Mouse (Mus musculus) C3H10T1/2 (cell line): Measurements from ENCODE around the gene Gas6. TPM values are rescaled to one million over a fixed set of nuclear protein-coding genes. Genes with fewer than 3 reads are reported as not detected.

Source experiments
- polyA plus RNA-seq, 2 experiments: library from polyadenylated mRNA; unstranded; fragments of >200 nt; fragmentation: generic; extraction: Trizol; gene quantifications; one replicate each; pipeline ENCODE4 v1.2.1; 2012; ENCODE audit warnings: missing spikeins in 2 of 2

Gene Gas6
- 1 to 10 TPM in 1 of 2 experiments, under 1 TPM in 1; 0.07 to 1.8 TPM for polyA plus RNA-seq

GRCm38 (mm10) chr8:13493858-13494631 is at the start of gene Gas6:
Gene Gas6, minus strand, starts transcription at chr8:13494490.

GRCm38 (mm10) chr8:13434889-13435288 is 59.4 kb downstream of the Gas6 start, which contains the start of gene Tmem255b:
Gene Tmem255b, plus strand, starts transcription at chr8:13435189.

Other genes with a start within 250 kb of the Gas6 start
- gene Adprhl1, start 240.3 kb downstream of the Gas6 start, polyA plus RNA-seq: not detected
- 1 to 10 TPM; 1.2 to 9.1 TPM for gene Dcun1d2, start 206.4 kb downstream of the Gas6 start, polyA plus RNA-seq
- gene Tmco3, start 206.3 kb downstream of the Gas6 start, polyA plus RNA-seq: 10 to 100 TPM in 1 of 2 experiments, 1 to 10 TPM in 1; 3.9 to 25.0 TPM
- gene Tfdp1, start 155.7 kb downstream of the Gas6 start, polyA plus RNA-seq: 10 to 100 TPM; 11.5 to 33.5 TPM
- gene Atp4b, start 97.7 kb downstream of the Gas6 start, polyA plus RNA-seq: not detected
- under 1 TPM in 1 of 2 experiments, not detected in 1; under 0.01 TPM for gene Grk1, start 89.4 kb downstream of the Gas6 start, polyA plus RNA-seq
- gene Tmem255b, start 59.3 kb downstream of the Gas6 start, polyA plus RNA-seq: not detected
- gene 1700029H14Rik, start 68.0 kb upstream of the Gas6 start, polyA plus RNA-seq: not detected
- 10 to 100 TPM; 10.2 to 22.0 TPM for gene Rasa3, start 183.1 kb upstream of the Gas6 start, polyA plus RNA-seq
- under 1 TPM in 1 of 2 experiments, not detected in 1; 0.14 TPM for gene Cfap97d2, start 211.4 kb upstream of the Gas6 start, polyA plus RNA-seq